Mouse (Mus musculus) spleen, adult 10 weeks (tissue): ENCODE results near the gene Olfr283. TPM values are rescaled to one million over a fixed set of nuclear protein-coding genes. Genes with fewer than 3 reads are reported as not detected.

Experiments used
- polyA plus RNA-seq: library from polyadenylated mRNA; stranded (reverse); fragments of 350-450 nt; fragmentation: Illumina TruSeq; extraction: RNeasy Lipid Tissue Mini Kit (QIAGEN cat#74804); gene quantifications from one replicate; pipeline ENCODE4 v1.2.3, GENCODE M21; 2015; ENCODE audit warnings: low replicate concordance; ENCODE audit not compliant: insufficient read depth

Olfr283 gene
- not detected for polyA plus RNA-seq

DNA sequence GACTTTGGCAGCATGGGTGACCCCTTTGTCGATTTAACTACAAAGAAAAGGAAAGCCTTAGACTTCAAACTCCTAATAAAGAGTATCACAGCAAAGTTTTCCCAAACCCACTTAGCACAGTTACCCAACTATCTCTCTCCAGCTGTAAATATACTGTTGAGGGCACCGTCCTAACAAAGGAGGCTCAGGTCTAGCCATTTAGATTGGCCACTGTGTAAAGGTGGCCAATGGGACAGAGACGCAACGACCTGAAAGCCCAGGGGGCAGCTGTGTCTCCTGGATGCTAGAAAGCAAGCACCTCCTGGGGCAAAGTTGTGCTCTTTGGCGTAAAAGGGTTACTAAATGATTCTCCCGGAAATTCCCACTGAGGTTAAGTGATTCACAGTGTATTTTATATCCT is at the start of gene Olfr283:
Olfr283 (minus strand) TSS at position 101 of the 400 bp plus-strand sequence.

DNA sequence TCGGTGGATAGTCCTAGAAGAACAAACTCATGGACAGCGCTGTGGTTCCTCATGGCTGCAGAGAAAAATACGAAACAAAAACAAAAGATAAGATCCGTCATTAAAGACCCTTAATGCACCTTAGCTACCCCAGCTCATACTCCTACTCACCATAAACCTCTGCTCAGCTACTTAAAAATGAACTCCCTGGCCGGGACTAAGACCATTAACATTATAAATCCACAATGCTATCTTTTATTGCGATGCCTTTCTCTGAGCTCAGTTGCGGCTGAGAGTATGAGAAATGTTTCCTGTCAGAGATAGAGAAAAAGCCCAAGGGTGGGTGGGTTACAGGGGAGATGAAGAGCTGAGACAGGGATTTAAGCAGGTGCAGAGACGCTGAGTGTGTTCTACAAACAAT is 39.9 kb downstream of the Olfr283 start, which contains the start of gene Olfr284:
Olfr284 (minus strand) TSS at position 101 of the 400 bp plus-strand sequence.

Other genes with a start within 250 kb of the Olfr283 start
- gene Asb8, start 215.3 kb downstream of the Olfr283 start, polyA plus RNA-seq = 25.2 TPM
- gene Ccdc184, start 213.8 kb downstream of the Olfr283 start, polyA plus RNA-seq = 0.39 TPM
- not detected for gene Olfr288, start 185.4 kb downstream of the Olfr283 start, polyA plus RNA-seq
- not detected for gene Gm44579, start 160.0 kb downstream of the Olfr283 start, polyA plus RNA-seq
- gene Olfr287, start 159.9 kb downstream of the Olfr283 start, polyA plus RNA-seq = not detected
- gene Olfr286, start 146.5 kb downstream of the Olfr283 start, polyA plus RNA-seq = not detected
- gene H1fnt, start 123.7 kb downstream of the Olfr283 start, polyA plus RNA-seq = not detected
- 0.84 TPM for gene Zfp641, start 84.8 kb downstream of the Olfr283 start, polyA plus RNA-seq
- not detected for gene Olfr285, start 63.6 kb downstream of the Olfr283 start, polyA plus RNA-seq
- gene Olfr284, start 40.0 kb downstream of the Olfr283 start, polyA plus RNA-seq = not detected
- not detected for gene Olfr282, start 50.3 kb upstream of the Olfr283 start, polyA plus RNA-seq
- not detected for gene Olfr281, start 71.6 kb upstream of the Olfr283 start, polyA plus RNA-seq
- gene OR5BS1P, start 89.0 kb upstream of the Olfr283 start, polyA plus RNA-seq = not detected
- 0.81 TPM for gene Lalba, start 101.8 kb upstream of the Olfr283 start, polyA plus RNA-seq
- gene Olfr279, start 111.5 kb upstream of the Olfr283 start, polyA plus RNA-seq = not detected
- 76.0 TPM for gene Kansl2, start 153.3 kb upstream of the Olfr283 start, polyA plus RNA-seq
- 72.8 TPM for gene Ccnt1, start 190.0 kb upstream of the Olfr283 start, polyA plus RNA-seq
- gene 4930415O20Rik, start 190.1 kb upstream of the Olfr283 start, polyA plus RNA-seq = not detected
- 13.1 TPM for gene Adcy6, start 229.1 kb upstream of the Olfr283 start, polyA plus RNA-seq
- gene Cacnb3, start 249.9 kb upstream of the Olfr283 start, polyA plus RNA-seq = 7.6 TPM